Mouse (Mus musculus) ES-E14 (cell line): ENCODE results near the gene Nanog. TPM values are rescaled to one million over a fixed set of nuclear protein-coding genes. Genes with fewer than 3 reads are reported as not detected.

ENCODE experiments used
- DNase-seq: peaks from one replicate; pipeline ENCODE4 v3.0.0-alpha.2; 2013; ENCODE audit warnings: low read depth, low spot score
- H3K27ac ChIP-seq: 2 replicates; pipeline ENCODE4 v1.5.1; 2012; ENCODE audit warnings: low read depth, mild to moderate bottlenecking, low read length, moderate library complexity, mixed read lengths; ENCODE audit not compliant: poor library complexity, insufficient read depth, severe bottlenecking
- H3K36me3 ChIP-seq: 2 replicates; pipeline ENCODE4 v1.6.1; 2012; ENCODE audit warnings: mild to moderate bottlenecking, low read length, moderate library complexity, mixed read lengths; ENCODE audit not compliant: control insufficient read depth, poor library complexity, insufficient read depth, severe bottlenecking
- H3K4me1 ChIP-seq, 2 experiments: fragments of 150-350 bp in 1 of 2; sonication (generic) in 1 of 2; 2 replicates each; pipeline ENCODE4 v1.6.1; 2012; ENCODE audit warnings: low read length in 2 of 2, mild to moderate bottlenecking in 1 of 2, mixed read lengths in 1 of 2; ENCODE audit not compliant: control insufficient read depth in 2 of 2, insufficient read depth in 2 of 2, poor library complexity in 1 of 2
- H3K4me3 ChIP-seq, 2 experiments: fragments of 150-350 bp in 1 of 2; sonication (generic) in 1 of 2; 2 replicates each; pipeline ENCODE4 v1.5.1; 2012; ENCODE audit warnings: low read length in 2 of 2, low read depth in 1 of 2, mild to moderate bottlenecking in 1 of 2, mixed read lengths in 1 of 2; ENCODE audit not compliant: insufficient read depth in 1 of 2, poor library complexity in 1 of 2, severe bottlenecking in 1 of 2
- H3K9ac ChIP-seq: 2 replicates; pipeline ENCODE4 v1.6.1; 2012; ENCODE audit warnings: low read depth, mild to moderate bottlenecking, low read length, mixed read lengths; ENCODE audit not compliant: poor library complexity, insufficient read depth, severe bottlenecking
- H3K9me3 ChIP-seq: fragments of 150-350 bp; sonication (generic); 2 replicates; pipeline ENCODE4 v1.6.1; 2012; ENCODE audit warnings: low read depth, mild to moderate bottlenecking, low read length; ENCODE audit not compliant: control insufficient read depth, insufficient read depth
- CHD2 ChIP-seq: IDR thresholded peaks from 2 replicates; pipeline ENCODE4 v1.6.1; 2014; ENCODE audit warnings: mild to moderate bottlenecking, low read depth, low read length, inconsistent platforms
- HCFC1 ChIP-seq: IDR thresholded peaks from 2 replicates; pipeline ENCODE4 v1.6.1; 2012; ENCODE audit warnings: low read length, inconsistent platforms, borderline replicate concordance; ENCODE audit not compliant: insufficient read depth
- MAFK ChIP-seq: IDR thresholded peaks from 2 replicates; pipeline ENCODE4 v1.6.1; 2014; ENCODE audit warnings: mild to moderate bottlenecking, low read depth, low read length, inconsistent platforms; ENCODE audit not compliant: insufficient read depth
- ZC3H11A ChIP-seq: IDR thresholded peaks from 2 replicates; pipeline ENCODE4 v1.6.1; 2012; ENCODE audit warnings: low read depth, mild to moderate bottlenecking, inconsistent platforms, low read length, borderline replicate concordance
- ZNF384 ChIP-seq: IDR thresholded peaks from 2 replicates; pipeline ENCODE4 v1.6.1; 2012; ENCODE audit warnings: low read depth, low read length, inconsistent platforms
- in situ Hi-C, 2 experiments: fragments of 600-800 bp; cut with MboI; formaldehyde crosslinking; loops; one replicate each; pipeline ENCODE4 v1.15.1; 2025; ENCODE audit warnings: low sequenced_read_pairs in 2 of 2, inconsistent platforms in 1 of 2; ENCODE audit not compliant: unreplicated experiment in 2 of 2
- total RNA-seq: library from RNA; depleted of rRNA; stranded (reverse); fragments of 300-350 nt; gene quantifications from 2 replicates; pipeline ENCODE4 v1.2.3, GENCODE M21; 2012

Nanog gene
- total RNA-seq, 1 experiment: 138 TPM

GRCm38 (mm10) chr6:122662551-122663264, 44.6 kb upstream of the Nanog start:
- in situ Hi-C loops: loop anchor here in 1 of 2 experiments (5.0 to 10.0 kb wide), 2 partner anchors 45 to 122 kb away; partner anchors contain the start of gene Nanog
- Histone ChIP-seq H3K9me3 (no peaks in the 10 kb centered on the region), H3K4me1 (peaks cover 10 to 36% of the 10 kb centered on the region in 2 experiments), H3K36me3 (no peaks in the 10 kb centered on the region), H3K4me3 (peak overlapping the region; percentile 13 to 37), H3K9ac (peak overlapping the region; percentile 65), H3K27ac (peak overlapping the region; percentile 95)
- TF ChIP-seq CHD2: no peak
- no peak for TF ChIP-seq ZNF384
- no peak for TF ChIP-seq MAFK
- TF ChIP-seq HCFC1: no peak
- TF ChIP-seq ZC3H11A: no peak
- peak; percentile 77 for DNase-seq

- no peak for DNase-seq
- Histone ChIP-seq H3K9ac (peak overlapping the region; percentile 65), H3K36me3 (no peaks in the 10 kb centered on the region), H3K4me1 (peaks cover 10 to 39% of the 10 kb centered on the region in 2 experiments), H3K4me3 (no peak overlapping the region), H3K9me3 (no peaks in the 10 kb centered on the region), H3K27ac (peak overlapping the region; percentile 95)
- in situ Hi-C loops: loop anchor here in 1 of 2 experiments (5.0 to 10.0 kb wide), 2 partner anchors 44 to 121 kb away; partner anchors contain the start of gene Nanog
- TF ChIP-seq ZNF384 (no peak), MAFK (no peak), ZC3H11A (no peak), HCFC1 (no peak), CHD2 (no peak)
Measured at GRCm38 (mm10) chr6:122663596-122664206, 43.6 kb upstream of the Nanog start.

GRCm38 (mm10) chr6:122665866-122666265, 41.4 kb upstream of the Nanog start:
- no peaks in the 10 kb centered on the region for H3K9me3 ChIP-seq
- peaks cover 12 to 37% of the 10 kb centered on the region in 2 experiments for H3K4me1 ChIP-seq
- TF ChIP-seq HCFC1: no peak
- DNase-seq: no peak
- no peaks in the 10 kb centered on the region for H3K36me3 ChIP-seq
- peak overlapping the region; percentile 26; the same call in 1 of the 2 replicates for H3K9ac ChIP-seq
- no peak overlapping the region for H3K4me3 ChIP-seq
- in situ Hi-C loops: loop anchor here in 1 of 2 experiments (10.0 kb wide), 1 partner anchor 119 kb away; no protein-coding TSS in a partner anchor
- H3K27ac ChIP-seq: no peak overlapping the region; the same call in 1 of the 2 replicates

- DNase-seq: no peak
- in situ Hi-C loops: loop anchor here in 1 of 2 experiments (10.0 kb wide), 1 partner anchor 117 kb away; no protein-coding TSS in a partner anchor
- Histone ChIP-seq H3K4me3 (peak overlapping the region; percentile 4 to 26; a peak in 2 of 4 replicates), H3K9me3 (no peaks in the 10 kb centered on the region), H3K9ac (no peak overlapping the region), H3K36me3 (no peaks in the 10 kb centered on the region), H3K4me1 (peaks cover 9 to 30% of the 10 kb centered on the region in 2 experiments), H3K27ac (no peak overlapping the region)
- no peak for TF ChIP-seq CHD2
- no peak for TF ChIP-seq ZNF384
- no peak for TF ChIP-seq HCFC1
- TF ChIP-seq ZC3H11A: no peak
- TF ChIP-seq MAFK: no peak
Measured at GRCm38 (mm10) chr6:122667715-122668114, 39.6 kb upstream of the Nanog start.
